Mouse (Mus musculus): Measurements from ENCODE around the gene Gm7324.
"Not testable (repeated sequence)": the region's sequence is repeated elsewhere in the genome, so short reads cannot be mapped to it uniquely, and the experiment has no call there.

- not testable (repeated sequence) for TF ChIP-seq CTCF (IDR thresholded peaks at IDR 0.05; ENCODE audit: borderline replicate concordance, control insufficient read depth, extremely low read depth, insufficient read depth, low read length, poor library complexity); POLR2A (IDR thresholded peaks at IDR 0.05; ENCODE audit: control insufficient read depth, extremely low read depth, insufficient read depth, low read length, poor library complexity)
Measured at GRCm38 (mm10) chr14:43677099-43677498, 20.5 kb upstream of the Gm7324 start, which contains the start of gene Gm8165.

Data from thymus, adult 2 months (tissue).